Mouse (Mus musculus) heart, adult 2 months (tissue): ENCODE measurements around the gene Lrig3.

ENCODE experiments used
- CTCF ChIP-seq: fragments of 200-600 bp; IDR thresholded peaks from 2 replicates; pipeline ENCODE4 v1.8.1; 2022; ENCODE audit warnings: antibody characterized with exemption, mild to moderate bottlenecking, moderate library complexity
- POLR2A ChIP-seq: fragments of 200-500 bp; IDR thresholded peaks from 2 replicates; pipeline ENCODE4 v1.6.1; 2011; ENCODE audit warnings: mild to moderate bottlenecking, low read depth, low read length, control low read depth; ENCODE audit not compliant: insufficient read depth

- no peak for TF ChIP-seq CTCF
- no peak for TF ChIP-seq POLR2A
These were observed 35.0 kb downstream of the Lrig3 start for GRCm38 (mm10) chr10:126000861-126001390.
